Comparison of ENCODE assay signal across 9 mouse cellular contexts in the genomic region with DNA sequence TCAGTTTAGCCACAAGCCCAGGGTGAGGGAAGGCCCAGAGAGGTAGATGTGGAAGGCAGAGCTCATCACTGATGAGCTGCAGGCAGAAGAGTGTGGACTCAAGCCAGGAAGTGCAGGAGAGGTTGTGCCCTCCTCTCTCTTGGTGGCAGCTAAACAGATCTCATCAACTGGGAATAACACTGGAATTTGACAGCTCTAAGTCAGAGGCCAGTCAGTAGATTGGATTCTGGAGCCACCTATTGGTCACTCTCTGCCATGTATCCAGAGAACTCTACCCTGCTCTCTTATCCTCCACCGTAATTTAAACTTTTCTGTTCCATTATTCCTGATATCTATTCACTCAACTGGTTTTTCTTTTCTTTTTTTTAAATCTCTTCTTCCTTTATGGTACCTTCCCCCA. TPM values are rescaled to one million over a fixed set of nuclear protein-coding genes. Genes with fewer than 3 reads are reported as not detected.
DNase-seq lines count a peak whose midpoint lies in the region; ATAC-seq and TF ChIP-seq lines count a peak whose summit lies in the region.
"Had no signal": no experiment of that assay in that cellular context is flagged by ENCODE, and none has a peak within 500 bp of the region (broad histone marks: within the 10 kb centered on the region; RNA-seq: fewer than 3 reads in every experiment).

No protein-coding gene starts in this region.

- DNase-seq in adipocyte (ENCODE audit: low spot score), result peak; percentile 54
- DNase-seq in hindbrain, embryonic 14.5 days (ENCODE audit: low spot score), result peak; percentile 61
- no peak for DNase-seq in thymus, postnatal 14 days
- no peak for DNase-seq in urinary bladder, postnatal 36 days (ENCODE audit: low spot score in 2 of 2)

- no peak overlapping the region for H3K27ac ChIP-seq in intestine, postnatal 0 days (ENCODE audit: low read depth, low read length)
- no peak overlapping the region for H3K27ac ChIP-seq in intestine, embryonic 16.5 days (ENCODE audit: low read length)
- no peak overlapping the region for H3K27ac ChIP-seq in hindbrain, embryonic 14.5 days
- no peak overlapping the region for H3K27ac ChIP-seq in midbrain, embryonic 15.5 days

- 27% methylated on average over 1 of the region's 1 CpGs for WGBS in intestine, postnatal 0 days
- 43% methylated on average over 1 of the region's 1 CpGs for WGBS in intestine, embryonic 16.5 days
- 37% methylated on average over 1 of the region's 1 CpGs for WGBS in hindbrain, embryonic 14.5 days
- 53% methylated on average over 1 of the region's 1 CpGs for WGBS in midbrain, embryonic 15.5 days

- no peaks in the 10 kb centered on the region for H3K27me3 ChIP-seq in intestine, postnatal 0 days (replicated peaks; ENCODE audit: control insufficient read depth, insufficient read depth, low read length)
- no peaks in the 10 kb centered on the region for H3K27me3 ChIP-seq in intestine, embryonic 16.5 days (replicated peaks; ENCODE audit: control insufficient read depth, insufficient read depth, low read length)
- H3K27me3 ChIP-seq in hindbrain, embryonic 14.5 days (ENCODE audit: control insufficient read depth, insufficient read depth, low read length), result no peaks in the 10 kb centered on the region
- H3K27me3 ChIP-seq in midbrain, embryonic 15.5 days (replicated peaks), result no peaks in the 10 kb centered on the region

- no peak overlapping the region for H3K4me3 ChIP-seq in intestine, postnatal 0 days (ENCODE audit: low read depth, low read length)
- no peak overlapping the region for H3K4me3 ChIP-seq in intestine, embryonic 16.5 days (ENCODE audit: low read length)
- no peak overlapping the region for H3K4me3 ChIP-seq in hindbrain, embryonic 14.5 days (replicated peaks; ENCODE audit: low read length)
- H3K4me3 ChIP-seq in midbrain, embryonic 15.5 days, result no peak overlapping the region

- H3K4me2 ChIP-seq in intestine, postnatal 0 days (replicated peaks; ENCODE audit: low read depth), result no peak overlapping the region
- H3K4me2 ChIP-seq in intestine, embryonic 16.5 days (ENCODE audit: low read depth, low read length), result no peak overlapping the region
- H3K4me2 ChIP-seq in hindbrain, embryonic 14.5 days (replicated peaks), result no peak overlapping the region
- H3K4me2 ChIP-seq in midbrain, embryonic 15.5 days, result no peak overlapping the region

- H3K4me1 ChIP-seq in intestine, postnatal 0 days (replicated peaks; ENCODE audit: control insufficient read depth, insufficient read depth, low read length), result no peaks in the 10 kb centered on the region
- H3K4me1 ChIP-seq in intestine, embryonic 16.5 days (ENCODE audit: control insufficient read depth, insufficient read depth, low read length), result no peaks in the 10 kb centered on the region
- no peaks in the 10 kb centered on the region for H3K4me1 ChIP-seq in hindbrain, embryonic 14.5 days (replicated peaks; ENCODE audit: control insufficient read depth, insufficient read depth, low read length)
- no peaks in the 10 kb centered on the region for H3K4me1 ChIP-seq in midbrain, embryonic 15.5 days

- no peaks in the 10 kb centered on the region for H3K36me3 ChIP-seq in intestine, postnatal 0 days (ENCODE audit: control insufficient read depth, insufficient read depth)
- H3K36me3 ChIP-seq in intestine, embryonic 16.5 days (ENCODE audit: control insufficient read depth, insufficient read depth, low read length), result no peaks in the 10 kb centered on the region
- no peaks in the 10 kb centered on the region for H3K36me3 ChIP-seq in hindbrain, embryonic 14.5 days (replicated peaks; ENCODE audit: control insufficient read depth, insufficient read depth)
- no peaks in the 10 kb centered on the region for H3K36me3 ChIP-seq in midbrain, embryonic 15.5 days (replicated peaks)

- no peak overlapping the region for H3K9ac ChIP-seq in intestine, postnatal 0 days (ENCODE audit: low read depth, low read length)
- H3K9ac ChIP-seq in intestine, embryonic 16.5 days (ENCODE audit: low read depth, low read length), result no peak overlapping the region
- H3K9ac ChIP-seq in hindbrain, embryonic 14.5 days, result no peak overlapping the region
- H3K9ac ChIP-seq in midbrain, embryonic 15.5 days, result no peak overlapping the region

- peak; percentile 74 for TF ChIP-seq CTCF in intestine, postnatal 0 days (IDR thresholded peaks at IDR 0.05; ENCODE audit: low read depth)

- ATAC-seq in intestine, postnatal 0 days, result no peak
- no peak for ATAC-seq in intestine, embryonic 16.5 days
- peak; percentile 76; the same call in 1 of the 2 replicates for ATAC-seq in hindbrain, embryonic 14.5 days (ENCODE audit: low FRiP score)
- ATAC-seq in midbrain, embryonic 15.5 days (replicated peaks), result peak; percentile 83
- no peak for ATAC-seq in CD4-positive, CD25-positive, alpha-beta regulatory T cell, adult 4 months

- no peaks in the 10 kb centered on the region for H3K9me3 ChIP-seq in intestine, postnatal 0 days (ENCODE audit: control insufficient read depth)
- H3K9me3 ChIP-seq in intestine, embryonic 16.5 days (ENCODE audit: control insufficient read depth, low read length), result no peaks in the 10 kb centered on the region
- no peaks in the 10 kb centered on the region for H3K9me3 ChIP-seq in hindbrain, embryonic 14.5 days (ENCODE audit: control insufficient read depth, low read length)
- H3K9me3 ChIP-seq in midbrain, embryonic 15.5 days, result no peaks in the 10 kb centered on the region

RNA-seq across cellular contexts. Expression of a gene that starts 25.9 kb away (rescaled TPM):
- polyA plus RNA-seq in intestine, postnatal 0 days (2015; fragmentation: Nextera tagmentation; extraction: Ambion mirVana), result 115 TPM in 2 replicates
- 132 and 133 TPM in 2 replicates for polyA plus RNA-seq in intestine, embryonic 16.5 days (2015; fragmentation: Nextera tagmentation; extraction: Ambion mirVana)
- polyA plus RNA-seq in hindbrain, embryonic 14.5 days (2014; fragmentation: Nextera tagmentation; extraction: Ambion mirVana), result 58.7 and 60.3 TPM in 2 replicates
- polyA plus RNA-seq in midbrain, embryonic 15.5 days (2015; fragmentation: Nextera tagmentation; extraction: Ambion mirVana), result 52.7 and 58.4 TPM in 2 replicates
- 10 to 100 TPM; 57.1 to 64.7 TPM for polyA plus RNA-seq in CD4-positive, CD25-positive, alpha-beta regulatory T cell, adult 4 months (2017; shearing (Covaris generic))

RNA-seq across cellular contexts. Expression of a gene that starts 56.0 kb away (rescaled TPM):
- 0.08 TPM in 2 replicates for polyA plus RNA-seq in intestine, postnatal 0 days (2015; fragmentation: Nextera tagmentation; extraction: Ambion mirVana)
- polyA plus RNA-seq in intestine, embryonic 16.5 days (2015; fragmentation: Nextera tagmentation; extraction: Ambion mirVana), result 0.31 and 0.39 TPM in 2 replicates
- 3.7 and 4.1 TPM in 2 replicates for polyA plus RNA-seq in hindbrain, embryonic 14.5 days (2014; fragmentation: Nextera tagmentation; extraction: Ambion mirVana)
- polyA plus RNA-seq in midbrain, embryonic 15.5 days (2015; fragmentation: Nextera tagmentation; extraction: Ambion mirVana), result 1.9 and 2.0 TPM in 2 replicates
- polyA plus RNA-seq in CD4-positive, CD25-positive, alpha-beta regulatory T cell, adult 4 months (2017; shearing (Covaris generic)), result not detected

RNA-seq across cellular contexts. Expression of a gene that starts 59.3 kb away (rescaled TPM):
- not detected in 2 replicates for polyA plus RNA-seq in intestine, postnatal 0 days (2015; fragmentation: Nextera tagmentation; extraction: Ambion mirVana)
- not detected in 2 replicates for polyA plus RNA-seq in intestine, embryonic 16.5 days (2015; fragmentation: Nextera tagmentation; extraction: Ambion mirVana)
- 0.88 and 1.2 TPM in 2 replicates for polyA plus RNA-seq in hindbrain, embryonic 14.5 days (2014; fragmentation: Nextera tagmentation; extraction: Ambion mirVana)
- 0.20 and 0.23 TPM in 2 replicates for polyA plus RNA-seq in midbrain, embryonic 15.5 days (2015; fragmentation: Nextera tagmentation; extraction: Ambion mirVana)
- not detected for polyA plus RNA-seq in CD4-positive, CD25-positive, alpha-beta regulatory T cell, adult 4 months (2017; shearing (Covaris generic))
- polyA plus RNA-seq: spleen, adult 2 months had no signal

Comparison
In these comparisons a context has a peak if more than half of its experiments do, and no peak if none do; other contexts are left out.
1. ATAC-seq: peak in hindbrain, embryonic 14.5 days (single experiment) and midbrain, embryonic 15.5 days (single experiment); none in intestine, postnatal 0 days (single experiment), intestine, embryonic 16.5 days (single experiment) and CD4-positive, CD25-positive, alpha-beta regulatory T cell, adult 4 months (single experiment).
2. DNase-seq: peak in adipocyte (single experiment) and hindbrain, embryonic 14.5 days (single experiment); none in thymus, postnatal 14 days (single experiment) and urinary bladder, postnatal 36 days (0 of 2).